In the genomic region with DNA sequence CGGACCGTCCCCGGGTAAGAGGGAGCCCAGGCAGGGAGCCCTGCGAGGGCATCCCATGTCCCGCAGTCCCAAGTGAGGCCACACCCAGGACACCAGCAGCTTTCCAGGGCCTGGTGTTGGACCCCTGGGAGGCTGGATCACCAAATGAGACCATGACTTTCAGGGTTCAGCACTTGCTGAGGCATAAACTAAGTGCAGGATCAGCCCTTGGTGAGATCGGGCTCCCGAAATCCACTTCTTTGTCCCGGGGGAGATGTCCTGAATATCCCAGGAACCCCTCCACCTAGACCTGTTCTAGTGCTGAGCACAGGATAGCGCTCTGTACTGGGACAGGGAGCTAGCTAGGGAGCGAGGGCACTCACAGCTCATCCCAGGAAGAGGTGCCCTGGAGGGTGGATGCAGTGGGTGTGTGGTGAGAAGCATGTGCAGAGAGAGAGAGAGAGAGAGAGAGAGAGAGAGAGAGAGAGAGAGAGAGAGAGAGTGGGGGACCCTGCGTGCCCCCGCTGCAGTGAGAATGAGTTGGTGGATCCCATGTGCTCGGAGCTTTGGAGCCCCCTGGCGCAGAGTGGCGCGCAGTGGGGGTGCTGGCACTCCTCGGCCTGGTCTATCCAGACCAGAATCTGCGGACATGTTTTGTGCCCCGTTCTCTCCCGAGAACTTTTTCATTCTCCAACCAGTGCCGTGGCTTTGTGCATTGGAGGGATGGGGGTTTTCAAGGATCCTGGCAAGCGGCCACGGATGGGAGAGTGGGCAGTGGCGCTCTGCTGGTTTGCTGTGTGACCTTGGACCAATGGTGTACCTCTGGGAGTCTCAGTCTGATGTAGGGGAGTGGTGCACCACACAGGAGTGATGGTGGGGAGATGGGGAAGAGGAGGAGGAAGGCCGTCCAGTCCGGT, we compare ENCODE assay signal across 7 mouse cellular contexts.
A peak's percentile ranks its signal among the peaks of the same experiment; 100 is the strongest.
DNase-seq lines count a peak whose midpoint lies in the region; ATAC-seq lines count a peak whose summit lies in the region.

No protein-coding gene starts in this region.

- ATAC-seq in lung, embryonic 15.5 days (ENCODE audit: borderline replicate concordance, extremely low read depth, low FRiP score, low TSS enrichment), result no peak
- no peak for ATAC-seq in intestine, embryonic 14.5 days (replicated peaks; ENCODE audit: low FRiP score, low TSS enrichment, low read depth)
- ATAC-seq in neural tube, embryonic 14.5 days (ENCODE audit: low read depth), result peak; percentile 15

- H3K4me3 ChIP-seq in lung, embryonic 15.5 days, result peak overlapping the region; percentile 42
- peak overlapping the region; percentile 66 for H3K4me3 ChIP-seq in embryonic facial prominence, embryonic 10.5 days
- H3K4me3 ChIP-seq in intestine, embryonic 14.5 days (ENCODE audit: low read depth, low read length), result peak overlapping the region; percentile 50
- H3K4me3 ChIP-seq in neural tube, embryonic 14.5 days (ENCODE audit: low read depth, low read length), result peak overlapping the region; percentile 51

- H3K4me2 ChIP-seq in lung, embryonic 15.5 days, result peak overlapping the region; percentile 90
- peak overlapping the region; percentile 61 for H3K4me2 ChIP-seq in intestine, embryonic 14.5 days (ENCODE audit: low read length)
- peak overlapping the region; percentile 99 for H3K4me2 ChIP-seq in neural tube, embryonic 14.5 days (ENCODE audit: low read depth, low read length)

- no peaks in the 10 kb centered on the region for H3K36me3 ChIP-seq in lung, embryonic 15.5 days
- no peaks in the 10 kb centered on the region for H3K36me3 ChIP-seq in embryonic facial prominence, embryonic 10.5 days (replicated peaks)
- no peaks in the 10 kb centered on the region for H3K36me3 ChIP-seq in intestine, embryonic 14.5 days (ENCODE audit: control insufficient read depth, insufficient read depth, low read length)
- H3K36me3 ChIP-seq in neural tube, embryonic 14.5 days (ENCODE audit: control insufficient read depth, insufficient read depth, low read length), result no peaks in the 10 kb centered on the region

- H3K4me1 ChIP-seq in lung, embryonic 15.5 days, result peaks cover 30% of the 10 kb centered on the region
- peaks cover 51% of the 10 kb centered on the region for H3K4me1 ChIP-seq in embryonic facial prominence, embryonic 10.5 days
- peaks cover 10% of the 10 kb centered on the region for H3K4me1 ChIP-seq in intestine, embryonic 14.5 days (replicated peaks; ENCODE audit: control insufficient read depth, insufficient read depth, low read length)
- peaks cover 16% of the 10 kb centered on the region; the same call in 1 of the 2 replicates for H3K4me1 ChIP-seq in neural tube, embryonic 14.5 days (ENCODE audit: control insufficient read depth, insufficient read depth, low read length)

- 0 out of 2 replicates have a peak overlapping the region, but pooled peaks have one; percentile 14 for H3K9ac ChIP-seq in lung, embryonic 15.5 days
- H3K9ac ChIP-seq in intestine, embryonic 14.5 days (ENCODE audit: low read length), result peak overlapping the region; percentile 52
- peak overlapping the region; percentile 46 for H3K9ac ChIP-seq in neural tube, embryonic 14.5 days (replicated peaks; ENCODE audit: low read depth, low read length)

- DNase-seq in lung, postnatal 36 days, result no peak
- no peak for DNase-seq in embryonic facial prominence, embryonic 10.5 days (ENCODE audit: low spot score)
- no peak for DNase-seq in intestine, embryonic 14.5 days (ENCODE audit: low spot score)
- no peak for DNase-seq in left cerebral cortex, adult 8-10 months (ENCODE audit: low spot score in 2 of 2)
- DNase-seq in adrenal gland, adult 18-20 months (ENCODE audit: low spot score in 2 of 2), result no peak

- no peaks in the 10 kb centered on the region for H3K9me3 ChIP-seq in lung, embryonic 15.5 days
- H3K9me3 ChIP-seq in embryonic facial prominence, embryonic 10.5 days, result no peaks in the 10 kb centered on the region
- no peaks in the 10 kb centered on the region for H3K9me3 ChIP-seq in intestine, embryonic 14.5 days (ENCODE audit: control insufficient read depth, low read length)
- no peaks in the 10 kb centered on the region for H3K9me3 ChIP-seq in neural tube, embryonic 14.5 days (ENCODE audit: control insufficient read depth, low read length)

- no peak overlapping the region for H3K27ac ChIP-seq in lung, embryonic 15.5 days
- peak overlapping the region; percentile 85 for H3K27ac ChIP-seq in embryonic facial prominence, embryonic 10.5 days (replicated peaks)
- H3K27ac ChIP-seq in intestine, embryonic 14.5 days (ENCODE audit: low read depth), result no peak overlapping the region
- H3K27ac ChIP-seq in neural tube, embryonic 14.5 days (ENCODE audit: low read depth, low read length), result no peak overlapping the region

- H3K27me3 ChIP-seq in lung, embryonic 15.5 days, result peaks cover 74% of the 10 kb centered on the region
- H3K27me3 ChIP-seq in embryonic facial prominence, embryonic 10.5 days (replicated peaks; ENCODE audit: low read depth, poor library complexity, severe bottlenecking), result peaks cover 99% of the 10 kb centered on the region
- peaks cover 10% of the 10 kb centered on the region; the same call in 1 of the 2 replicates for H3K27me3 ChIP-seq in intestine, embryonic 14.5 days (replicated peaks; ENCODE audit: control insufficient read depth, insufficient read depth, low read length)
- H3K27me3 ChIP-seq in neural tube, embryonic 14.5 days (ENCODE audit: control insufficient read depth, insufficient read depth, low read length), result 0 out of 2 replicates have a peak, but pooled peaks cover 4% of the 10 kb centered on the region

- 22% methylated on average over 26 of the region's 26 CpGs for WGBS in lung, embryonic 15.5 days
- WGBS in embryonic facial prominence, embryonic 10.5 days, result 11% methylated on average over 26 of the region's 26 CpGs
- WGBS in intestine, embryonic 14.5 days, result 24% methylated on average over 26 of the region's 26 CpGs
- 13% methylated on average over 23 of the region's 26 CpGs for WGBS in neural tube, embryonic 14.5 days
